Mouse (Mus musculus): ENCODE measurements around the gene Gm13693.
"Not testable (repeated sequence)": the region's sequence is repeated elsewhere in the genome, so short reads cannot be mapped to it uniquely, and the experiment has no call there.

GRCm38 (mm10) chr2:83967013-83967412 lies 5.7 kb downstream of the Gm13693 start, which contains the start of gene Gm13695:
- not testable (repeated sequence) for TF ChIP-seq CTCF (IDR thresholded peaks at IDR 0.05; ENCODE audit: borderline replicate concordance, insufficient read depth, low read length); POLR2A (IDR thresholded peaks at IDR 0.05; ENCODE audit: low read depth, low read length)
